Mouse (Mus musculus): ENCODE measurements around the gene Stk40.
"Not testable (repeated sequence)": the region's sequence is repeated elsewhere in the genome, so short reads cannot be mapped to it uniquely, and the experiment has no call there.

Gene Stk40

DNA sequence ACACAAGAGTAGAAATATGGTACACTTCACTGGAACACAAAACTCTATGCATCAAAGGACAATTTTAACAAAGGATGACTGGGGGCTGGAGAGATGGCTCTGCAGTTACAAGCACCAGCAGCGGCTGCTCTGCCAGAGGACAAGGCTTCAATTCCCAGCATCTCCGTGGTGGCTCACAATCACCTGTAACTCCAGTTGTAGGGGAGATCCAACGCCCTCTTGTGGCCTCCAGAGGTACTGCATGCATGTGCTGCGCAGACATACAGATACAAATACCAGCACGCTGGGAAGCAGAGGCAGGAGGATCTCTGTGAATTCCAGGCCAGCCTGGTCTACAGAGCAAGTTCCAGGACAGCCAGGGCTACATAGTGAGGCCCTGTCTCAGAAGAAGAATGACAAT lies 52.9 kb downstream of the Stk40 start:
- in situ Hi-C loops (cut with MboI): no loop called here

DNA sequence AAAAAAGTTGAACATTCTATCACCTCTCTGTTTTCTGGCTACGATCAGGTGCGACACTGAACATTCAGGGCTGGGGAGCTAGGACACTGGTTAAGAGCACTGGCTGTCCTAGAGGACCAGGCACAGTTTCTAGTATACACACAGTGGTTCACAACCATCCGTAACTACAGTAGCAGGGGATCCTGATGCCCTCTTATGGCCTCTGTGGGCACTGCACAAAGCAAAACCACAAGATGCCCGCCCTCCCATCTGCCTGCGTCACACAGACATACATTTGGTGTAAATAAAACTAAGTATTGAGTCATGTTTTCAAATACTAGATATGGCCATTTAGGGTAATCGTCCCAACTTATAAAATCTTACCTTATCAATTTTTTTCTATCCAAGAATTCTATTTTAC lies 53.8 kb downstream of the Stk40 start:
- in situ Hi-C loops (cut with MboI): no loop called here

DNA sequence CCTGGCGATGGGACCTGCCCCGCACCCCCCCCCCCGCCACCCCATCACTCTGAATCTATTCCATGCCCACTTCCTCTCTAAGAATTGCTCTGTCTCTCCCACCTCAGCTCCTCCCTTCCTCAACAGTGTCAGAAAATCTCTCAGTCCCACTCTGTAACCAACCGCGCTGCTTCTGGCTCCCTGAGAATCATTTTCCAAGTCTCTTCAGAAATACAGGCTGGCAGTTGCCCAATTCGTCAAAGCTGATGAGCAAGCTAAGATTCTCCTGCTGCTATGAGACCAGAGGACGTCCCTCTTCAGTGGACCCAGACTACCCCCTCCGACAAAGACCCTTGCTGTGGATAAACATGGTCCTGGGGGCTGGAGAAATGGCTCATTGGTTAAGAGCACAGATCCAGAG lies 55.7 kb downstream of the Stk40 start:
- in situ Hi-C loops (cut with MboI): no loop called here

DNA sequence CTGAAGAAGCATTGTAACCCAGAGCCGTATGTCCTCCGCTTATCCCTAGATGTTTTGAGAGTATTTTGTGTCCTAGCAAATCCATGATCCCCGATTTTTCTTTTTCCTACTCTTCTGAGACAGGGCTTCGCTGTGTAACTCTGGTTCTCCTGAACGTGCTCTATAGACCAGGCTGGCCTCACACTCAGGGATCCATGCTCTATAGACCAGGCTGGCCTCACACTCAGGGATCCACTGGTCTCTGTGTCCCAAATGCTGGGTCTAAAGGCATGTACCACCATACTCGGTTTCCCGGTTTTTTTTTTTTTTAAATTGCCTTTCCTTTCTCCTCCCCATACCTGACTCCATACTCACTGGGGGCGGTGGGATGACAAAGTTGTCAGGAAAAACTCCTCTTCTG lies 57.2 kb downstream of the Stk40 start:
- in situ Hi-C loops (cut with MboI): no loop called here

DNA sequence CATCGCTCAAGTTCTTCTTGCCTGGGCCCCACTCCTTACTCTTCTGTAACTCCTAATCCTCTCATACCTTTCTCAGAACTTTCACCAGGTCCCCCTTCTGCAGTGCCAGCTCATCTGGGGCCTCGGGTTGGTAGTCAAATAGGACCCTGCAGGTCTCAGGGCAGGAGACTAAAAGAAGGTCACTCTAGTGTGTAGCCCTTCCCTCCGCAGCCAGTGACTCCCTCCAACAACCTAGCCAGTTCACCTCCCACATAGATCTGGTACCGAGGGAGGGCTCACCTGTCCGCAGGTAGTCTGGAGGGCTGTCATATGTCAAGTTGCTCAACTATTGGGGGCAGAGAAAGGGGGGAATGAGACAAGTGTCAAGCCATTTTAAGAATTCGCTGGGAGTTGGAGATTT lies 57.7 kb downstream of the Stk40 start:
- in situ Hi-C loops (cut with MboI): no loop called here

DNA sequence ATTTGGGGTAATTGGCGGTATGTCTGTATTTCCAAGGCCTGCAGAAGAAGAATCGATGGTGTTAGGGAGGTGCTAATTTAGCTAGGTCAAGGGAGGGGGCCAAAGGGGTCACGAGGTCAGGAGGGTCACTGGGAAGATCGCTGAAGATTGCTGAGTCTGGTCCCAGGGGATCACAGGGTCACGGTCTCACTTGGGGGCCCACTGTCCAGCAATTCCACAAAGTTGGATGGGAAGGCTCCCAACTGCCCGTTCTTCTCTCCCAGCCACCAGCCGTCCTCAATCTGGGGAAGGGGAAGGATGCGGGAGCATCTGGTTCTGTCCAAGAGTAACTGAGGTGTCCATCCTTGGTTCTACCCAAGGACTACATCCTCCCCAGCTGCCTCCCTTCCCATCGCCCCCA lies 58.2 kb downstream of the Stk40 start:
- in situ Hi-C loops (cut with MboI): no loop called here

DNA sequence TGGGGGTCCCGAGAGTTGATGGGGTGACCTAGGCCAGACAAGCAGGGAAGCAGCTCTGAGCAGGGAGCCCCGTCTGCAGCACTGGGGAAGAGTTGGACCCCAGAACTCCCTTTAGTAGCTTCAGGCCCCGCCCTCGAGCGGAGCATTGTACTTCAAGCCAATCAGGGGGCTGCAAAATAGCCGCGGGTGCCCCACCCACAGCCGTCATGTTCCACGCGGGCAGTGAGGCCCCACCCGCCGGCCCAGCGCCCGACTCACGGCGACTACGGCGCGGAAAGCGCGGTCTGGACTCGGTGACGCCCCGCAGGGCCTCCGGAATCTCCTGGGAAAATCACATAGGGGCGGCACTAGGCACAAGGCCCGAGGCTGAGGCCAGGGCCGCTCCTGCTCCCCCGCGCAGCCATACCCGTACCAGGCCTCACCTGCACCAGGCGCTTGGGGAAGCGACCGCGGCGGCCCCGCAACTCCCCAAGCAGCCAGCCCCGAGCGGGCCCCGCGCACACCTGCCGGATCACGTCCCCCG lies 58.8 kb downstream of the Stk40 start:
- in situ Hi-C loops (cut with MboI): no loop called here

DNA sequence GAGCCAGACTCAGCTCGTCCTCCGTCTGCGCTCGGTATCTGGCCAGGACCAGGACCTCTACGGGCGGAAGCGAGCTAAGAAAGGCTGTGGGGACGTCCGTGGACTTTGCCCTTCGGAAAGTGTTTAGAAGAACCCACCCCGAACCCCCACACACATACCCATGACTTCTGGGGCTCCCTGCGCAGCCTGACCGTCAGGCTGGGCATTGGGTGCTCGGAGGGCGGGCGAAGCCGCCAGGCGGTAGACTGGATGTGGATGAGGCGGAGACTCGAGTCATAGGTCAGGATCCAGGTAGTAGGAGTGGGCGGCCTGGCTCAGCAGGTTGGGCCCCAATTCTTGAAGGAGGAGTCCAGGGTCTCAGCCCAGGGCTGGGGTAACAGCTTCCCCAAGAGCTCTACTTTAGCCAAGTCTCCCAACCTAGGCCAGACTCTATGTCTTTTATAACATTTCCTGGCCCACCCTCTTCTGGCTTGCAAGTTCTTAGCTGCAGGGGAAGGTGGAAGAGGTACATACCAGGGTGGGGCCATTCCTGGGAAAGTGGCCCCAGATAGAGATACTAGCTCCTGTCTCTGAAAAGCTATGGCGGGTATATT lies 59.4 kb downstream of the Stk40 start, which contains the start of gene Sh3d21:
TSS of gene Sh3d21 (minus strand) at position 425 of the 593 bp plus-strand sequence.
- in situ Hi-C loops (cut with MboI): no loop called here

DNA sequence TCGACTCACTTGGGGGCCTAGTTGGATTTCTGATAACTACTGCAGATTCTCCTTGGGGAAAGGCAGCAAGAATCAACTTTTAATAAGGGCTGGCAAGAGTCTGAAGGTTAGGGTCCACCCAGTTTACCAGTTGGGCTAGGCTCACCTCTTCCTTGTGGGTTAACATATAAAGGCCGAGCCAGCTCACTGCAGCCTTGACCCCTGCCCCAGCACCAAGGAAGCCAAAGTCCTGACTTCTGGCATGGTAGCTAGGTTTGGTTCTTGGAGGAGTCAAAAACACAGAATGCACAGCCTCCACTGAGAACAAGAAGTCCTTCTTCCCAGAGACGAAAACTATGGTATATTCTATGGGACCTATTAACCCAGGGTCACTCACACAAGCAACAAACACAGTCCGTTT lies 59.9 kb downstream of the Stk40 start:
- in situ Hi-C loops (cut with MboI): no loop called here

DNA sequence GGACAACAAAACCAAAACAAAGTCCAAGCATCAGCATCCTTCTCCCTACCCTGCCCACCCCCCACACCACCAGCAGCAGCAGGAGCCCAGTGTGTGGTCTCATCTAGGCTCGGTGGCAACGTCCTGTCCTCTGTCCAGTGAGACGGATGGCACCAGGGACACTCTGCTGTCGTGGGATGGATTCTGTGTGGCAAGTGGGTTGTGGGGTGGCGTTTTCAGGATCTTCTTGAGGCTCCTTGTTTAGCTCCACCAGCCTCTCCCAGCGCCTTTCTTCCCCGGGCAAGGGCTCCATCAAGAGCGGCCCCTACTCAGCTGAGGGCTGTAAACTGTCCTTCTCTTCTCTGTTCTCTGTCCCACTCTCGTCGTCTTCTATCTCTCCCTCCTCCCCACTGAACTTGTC lies 61.3 kb downstream of the Stk40 start:
- in situ Hi-C loops (cut with MboI): not testable (repeated sequence)

DNA sequence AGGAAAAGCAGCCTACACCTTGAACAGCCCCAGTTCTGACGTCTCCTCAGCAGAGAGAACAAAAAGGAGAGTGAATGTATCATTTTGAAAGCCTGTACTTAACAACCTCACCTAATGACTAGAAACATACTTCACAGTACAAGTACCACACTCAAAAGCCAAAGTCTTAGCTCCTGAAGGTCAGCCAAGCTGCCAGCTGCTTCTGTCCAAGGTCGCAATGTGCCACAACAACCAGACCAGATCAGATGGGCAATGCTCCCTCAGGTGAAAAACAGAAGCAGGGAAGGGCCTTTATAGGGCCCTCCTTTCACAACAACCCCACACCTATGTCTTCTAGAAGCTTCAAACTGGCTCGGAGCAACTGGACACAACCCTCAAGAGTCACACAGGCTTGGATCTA lies 62.3 kb downstream of the Stk40 start:
- in situ Hi-C loops (cut with MboI): no loop called here

DNA sequence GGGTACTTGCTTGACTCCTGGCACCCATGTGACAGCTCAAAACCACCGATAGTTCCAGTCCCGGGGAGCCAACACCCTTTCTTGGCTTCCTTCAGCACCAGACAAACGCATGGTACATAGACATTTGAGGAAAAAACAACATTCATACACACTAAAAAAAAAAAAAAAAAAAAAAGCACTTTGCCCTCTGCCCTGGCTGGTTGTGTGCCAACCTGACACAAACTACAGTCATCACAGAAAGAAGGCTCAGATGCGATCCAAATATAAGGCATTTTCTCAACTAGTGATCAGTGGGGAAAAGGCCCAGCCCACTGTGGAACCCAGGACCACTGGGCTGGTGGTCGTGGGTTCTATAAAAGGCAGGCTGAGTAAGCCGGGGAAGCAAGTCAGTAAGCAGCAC lies 65.1 kb downstream of the Stk40 start:
- in situ Hi-C loops (cut with MboI): no loop called here

DNA sequence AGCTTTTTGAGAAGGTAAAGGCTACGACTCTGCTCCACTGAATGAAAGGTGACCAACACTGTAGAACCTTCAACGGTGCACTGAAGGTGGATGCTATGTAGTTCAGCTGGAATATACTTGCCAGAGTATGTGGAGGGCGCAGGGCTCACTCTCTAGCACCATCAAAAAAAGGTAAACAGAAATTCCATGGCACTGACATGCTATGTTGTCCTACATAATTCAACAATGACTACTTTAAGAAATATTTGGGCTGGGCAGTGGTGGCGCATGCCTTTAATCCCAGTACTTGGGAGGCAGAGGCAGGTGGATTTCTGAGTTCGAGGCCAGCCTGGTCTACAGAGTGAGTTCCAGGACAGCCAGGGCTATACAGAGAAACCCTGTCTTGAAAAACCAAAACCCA lies 67.0 kb downstream of the Stk40 start:
- in situ Hi-C loops (cut with MboI): not testable (repeated sequence)

DNA sequence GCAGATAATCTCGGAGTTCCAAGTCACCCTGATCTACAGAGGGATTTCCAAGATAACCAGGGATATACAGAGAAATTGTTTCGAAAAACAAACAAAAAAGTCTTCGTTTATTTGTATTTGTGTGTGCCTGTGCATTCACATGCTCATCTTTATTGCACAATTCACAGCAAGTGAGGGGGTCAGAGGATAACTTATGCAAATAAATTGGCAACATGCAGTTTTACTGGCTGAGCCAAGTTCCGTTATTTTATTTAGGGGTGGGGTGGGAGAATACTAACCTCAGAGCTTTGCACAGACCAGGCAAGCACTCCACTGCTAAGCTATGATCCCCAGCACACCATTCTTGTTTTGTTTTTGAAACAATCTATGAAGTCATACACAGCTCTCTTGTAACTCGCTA lies 70.0 kb downstream of the Stk40 start:
- in situ Hi-C loops (cut with MboI): no loop called here

DNA sequence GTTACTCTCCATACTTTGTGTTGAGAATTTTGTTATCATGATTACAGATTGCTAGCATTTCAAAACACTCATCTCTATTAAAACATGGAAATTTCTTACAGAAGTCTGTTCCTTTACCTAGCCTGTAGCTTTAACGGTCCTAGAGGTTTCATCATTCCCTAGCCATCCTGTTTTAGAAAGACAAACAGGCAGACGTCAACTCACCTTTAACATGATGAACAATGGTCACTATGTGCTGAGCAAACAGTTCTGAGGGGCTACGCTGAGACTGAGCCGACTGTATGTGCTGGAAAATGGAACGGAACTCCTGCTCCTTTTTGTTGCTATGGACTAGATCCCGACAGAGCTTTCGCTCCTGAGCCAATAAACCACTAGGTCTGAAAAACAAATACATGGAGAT lies 72.2 kb downstream of the Stk40 start:
- in situ Hi-C loops (cut with MboI): not testable (repeated sequence)

DNA sequence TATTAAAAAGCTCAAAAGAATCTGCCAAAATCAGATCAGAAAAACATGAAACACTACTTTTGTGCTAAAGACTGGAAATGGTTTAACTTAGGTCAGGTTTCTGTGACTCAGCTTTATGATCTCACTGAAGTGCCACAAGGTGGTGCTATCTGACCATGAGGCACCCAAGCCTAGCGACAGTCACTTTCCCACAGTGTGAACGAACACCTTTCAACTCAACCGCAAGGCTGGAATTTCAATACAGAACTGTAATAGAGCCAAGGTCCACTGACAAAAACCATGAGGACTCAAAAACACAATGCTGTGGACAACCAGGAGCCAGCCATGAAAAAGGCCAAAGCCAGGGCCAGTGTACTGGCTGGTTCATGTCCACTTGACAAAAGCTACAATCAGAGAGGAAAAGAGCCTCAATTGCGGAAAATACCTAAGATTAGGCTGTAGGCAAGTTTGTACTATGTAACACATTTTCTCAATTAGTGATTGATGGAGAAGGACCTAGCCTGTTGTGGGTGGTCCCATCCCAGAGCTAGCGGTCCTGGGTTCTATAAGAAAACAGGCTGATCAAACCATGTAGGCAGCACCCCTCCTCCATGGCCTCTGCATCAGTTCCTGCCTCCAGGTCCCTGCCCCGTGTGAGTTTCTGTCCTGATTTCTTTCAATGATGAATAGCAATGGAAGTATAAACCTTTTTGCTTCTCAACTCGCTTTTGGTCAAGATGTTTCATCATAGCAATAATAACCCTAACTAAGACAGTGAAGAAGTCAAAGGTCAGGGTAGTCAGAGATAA lies 77.6 kb downstream of the Stk40 start:
- in situ Hi-C loops (cut with MboI): no loop called here

DNA sequence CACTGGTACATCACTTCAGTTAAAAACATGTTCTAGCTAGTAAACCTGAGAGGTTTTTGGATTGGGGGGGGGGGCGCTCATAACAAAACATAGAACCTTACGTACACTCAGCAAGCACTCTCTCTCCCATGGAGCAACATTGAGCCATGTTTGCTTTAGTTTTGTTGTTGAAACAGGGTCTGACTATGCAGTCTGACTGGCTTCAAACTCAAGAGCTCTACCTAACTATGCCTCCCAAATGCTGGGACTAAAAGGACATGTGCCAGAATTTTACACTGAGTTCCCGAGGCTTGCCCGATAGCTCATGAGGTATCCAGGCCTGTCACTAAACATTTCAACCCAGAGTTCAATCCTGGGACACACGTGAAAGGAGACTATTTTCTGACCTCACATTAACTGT lies 79.3 kb downstream of the Stk40 start:
- in situ Hi-C loops (cut with MboI): no loop called here

DNA sequence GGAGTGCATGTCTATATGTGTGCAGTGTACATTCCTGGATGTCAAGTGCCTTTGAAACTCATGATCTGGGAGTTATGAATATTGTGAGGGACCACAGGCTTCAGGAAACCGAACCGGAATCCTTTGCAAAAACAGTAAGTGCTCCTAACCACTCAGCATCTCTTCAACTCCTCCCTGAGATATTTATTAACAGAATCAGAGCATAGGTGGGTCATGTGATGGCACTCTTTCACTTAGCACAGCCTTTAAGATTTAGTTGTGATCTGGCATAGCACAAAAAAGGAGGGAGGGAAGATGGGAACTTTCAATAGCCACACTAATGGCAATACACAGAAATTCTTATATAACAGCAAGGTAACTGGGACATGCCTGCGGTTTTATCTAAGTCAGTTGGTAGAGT lies 83.3 kb downstream of the Stk40 start:
- in situ Hi-C loops (cut with MboI): no loop called here
